Mouse (Mus musculus) kidney, adult 2 months (tissue): ENCODE measurements around the gene Tmem161a.

Experiments
- CTCF ChIP-seq: fragments of 200-500 bp; conservative IDR thresholded peaks from 2 replicates; pipeline ENCODE4 v1.5.1; 2011; ENCODE audit warnings: low read depth, mild to moderate bottlenecking, control low read depth, low read length, moderate library complexity, mixed read lengths; ENCODE audit not compliant: insufficient read depth, insufficient read length
- POLR2A ChIP-seq: fragments of 200-500 bp; IDR thresholded peaks from one replicate; pipeline ENCODE4 v1.6.1; 2011; ENCODE audit warnings: low read depth, low read length, control low read depth

- TF ChIP-seq CTCF: no peak
- no peak for TF ChIP-seq POLR2A
Observed at GRCm38 (mm10) chr8:70210538-70210937, 38.4 kb downstream of the Tmem161a start.
